Mouse (Mus musculus): ENCODE measurements around the gene Syt13.

DNA sequence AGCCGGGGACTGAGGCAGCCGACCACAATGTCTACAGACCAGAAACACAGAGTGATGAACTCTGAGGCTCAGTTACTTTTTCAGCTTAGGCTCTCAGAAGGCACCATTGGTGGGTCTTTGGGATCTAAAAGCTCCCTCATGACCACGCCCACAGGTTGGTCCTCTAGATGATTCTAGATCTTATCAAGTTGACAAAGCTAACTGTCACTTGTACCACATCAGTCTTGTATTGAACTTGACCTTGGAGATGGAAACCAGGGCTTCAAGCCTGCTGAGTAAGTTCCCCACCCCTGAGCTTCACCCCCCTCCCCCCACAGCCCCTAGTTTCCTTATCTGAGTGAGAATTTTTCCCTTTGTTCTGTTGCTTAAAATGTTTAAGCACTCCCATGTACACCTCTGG is 29.5 kb downstream of the Syt13 start:
- TF ChIP-seq EP300 (IDR thresholded peaks at IDR 0.05; ENCODE audit: low read depth) (no peak), CTCF (IDR thresholded peaks at IDR 0.05; ENCODE audit: low read depth) (no peak)
